Mouse (Mus musculus) intestine, embryonic 16.5 days (tissue): Measurements from ENCODE around the gene Uvrag. TPM values are rescaled to one million over a fixed set of nuclear protein-coding genes. Genes with fewer than 3 reads are reported as not detected.

Experiments used
- ATAC-seq: fragments of 200-750 bp; cut with Nextera tagmentation; 2 replicates; pipeline ENCODE4 v1.8.0; 2017; ENCODE audit warnings: moderate TSS enrichment, moderate library complexity
- H3K27ac ChIP-seq: fragments of 300-500 bp; sonication (generic); 2 replicates; pipeline ENCODE4 v1.5.1; 2014; ENCODE audit warnings: mild to moderate bottlenecking, low read length
- H3K27me3 ChIP-seq: fragments of 300-500 bp; sonication (generic); replicated peaks from 2 replicates; pipeline ENCODE4 v1.6.1; 2014; ENCODE audit warnings: low read length, control low read depth, mixed read lengths; ENCODE audit not compliant: control insufficient read depth, insufficient read depth
- H3K36me3 ChIP-seq: fragments of 300-500 bp; sonication (generic); 2 replicates; pipeline ENCODE4 v1.6.1; 2014; ENCODE audit warnings: low read length, control low read depth; ENCODE audit not compliant: control insufficient read depth, insufficient read depth
- H3K4me1 ChIP-seq: fragments of 300-500 bp; sonication (generic); 2 replicates; pipeline ENCODE4 v1.6.1; 2014; ENCODE audit warnings: low read length, control low read depth, mixed read lengths; ENCODE audit not compliant: control insufficient read depth, insufficient read depth
- H3K4me2 ChIP-seq: fragments of 300-500 bp; sonication (generic); 2 replicates; pipeline ENCODE4 v1.6.1; 2014; ENCODE audit warnings: low read depth, low read length, control low read depth
- H3K4me3 ChIP-seq: fragments of 300-500 bp; sonication (generic); 2 replicates; pipeline ENCODE4 v1.5.1; 2014; ENCODE audit warnings: mild to moderate bottlenecking, low read length
- H3K9ac ChIP-seq: fragments of 300-500 bp; sonication (generic); 2 replicates; pipeline ENCODE4 v1.6.1; 2014; ENCODE audit warnings: low read depth, low read length
- H3K9me3 ChIP-seq: fragments of 300-500 bp; sonication (generic); 2 replicates; pipeline ENCODE4 v1.6.1; 2016; ENCODE audit warnings: low read length, control low read depth; ENCODE audit not compliant: control insufficient read depth
- WGBS: fragments of 180-500 bp; shearing (Covaris S2); extraction: QIAGEN DNeasy Blood & Tissue Kit; methylation state at CpG from one replicate; pipeline ENCODE4 v1.1.7; 2014; 5-methylcytosine and 5-hydroxymethylcytosine counted together
- polyA plus RNA-seq: library from polyadenylated mRNA; unstranded; fragments of >200 nt; fragmentation: Nextera tagmentation; extraction: Ambion mirVana; gene quantifications from 2 replicates; pipeline ENCODE4 v1.2.1, GENCODE M21; 2015

The Uvrag gene
- polyA plus RNA-seq, 1 experiment from 2014 or later = 17.4 TPM

- Histone ChIP-seq H3K27ac (no peak overlapping the region), H3K4me3 (no peak overlapping the region), H3K27me3 (no peaks in the 10 kb centered on the region), H3K4me2 (no peak overlapping the region), H3K36me3 (peaks cover 8% of the 10 kb centered on the region; the same call in 1 of the 2 replicates), H3K9ac (no peak overlapping the region), H3K4me1 (no peaks in the 10 kb centered on the region), H3K9me3 (no peaks in the 10 kb centered on the region)
- no peak for ATAC-seq
- 79% methylated on average over 7 of the region's 7 CpGs for WGBS
These were observed 53.4 kb downstream of the Uvrag start for GRCm38 (mm10) chr7:99087581-99087980.

- H3K27ac ChIP-seq = no peak overlapping the region
- peaks cover 8% of the 10 kb centered on the region; the same call in 1 of the 2 replicates for H3K36me3 ChIP-seq
These were observed 54.1 kb downstream of the Uvrag start for GRCm38 (mm10) chr7:99086646-99087443.

GRCm38 (mm10) chr7:99085249-99085648, 55.7 kb downstream of the Uvrag start:
- H3K4me3 ChIP-seq = no peak overlapping the region
- no peaks in the 10 kb centered on the region for H3K27me3 ChIP-seq
- no peaks in the 10 kb centered on the region for H3K4me1 ChIP-seq
- H3K36me3 ChIP-seq = peaks cover 8% of the 10 kb centered on the region; the same call in 1 of the 2 replicates
- no peak for ATAC-seq
- WGBS = 73% methylated on average over 3 of the region's 3 CpGs
- no peak overlapping the region for H3K27ac ChIP-seq
- H3K9me3 ChIP-seq = no peaks in the 10 kb centered on the region
- H3K9ac ChIP-seq = no peak overlapping the region
- no peak overlapping the region for H3K4me2 ChIP-seq

More at GRCm38 (mm10) chr7:99086646-99087443, 54.1 kb downstream of the Uvrag start:
- H3K4me3 ChIP-seq = no peak overlapping the region
- no peaks in the 10 kb centered on the region for H3K9me3 ChIP-seq
- WGBS = 78% methylated on average over 9 of the region's 9 CpGs
- H3K4me1 ChIP-seq = no peaks in the 10 kb centered on the region
- no peak overlapping the region for H3K4me2 ChIP-seq
- H3K9ac ChIP-seq = no peak overlapping the region
- no peak for ATAC-seq
- no peaks in the 10 kb centered on the region for H3K27me3 ChIP-seq

- Histone ChIP-seq H3K27ac (no peak overlapping the region), H3K9ac (no peak overlapping the region), H3K27me3 (no peaks in the 10 kb centered on the region), H3K4me1 (peaks cover 21% of the 10 kb centered on the region), H3K9me3 (no peaks in the 10 kb centered on the region), H3K4me3 (no peak overlapping the region), H3K36me3 (peaks cover 5% of the 10 kb centered on the region; the same call in 1 of the 2 replicates), H3K4me2 (no peak overlapping the region)
- no peak for ATAC-seq
- WGBS = 35% methylated on average over 4 of the region's 4 CpGs
These were observed 61.4 kb downstream of the Uvrag start for GRCm38 (mm10) chr7:99079522-99079921.

- 77% methylated on average over 6 of the region's 6 CpGs for WGBS
These were observed 62.1 kb downstream of the Uvrag start for GRCm38 (mm10) chr7:99078805-99079204.

GRCm38 (mm10) chr7:99077234-99077633, 63.7 kb downstream of the Uvrag start:
- ATAC-seq = peak; percentile 43
- H3K4me2 ChIP-seq = no peak overlapping the region
- no peaks in the 10 kb centered on the region for H3K9me3 ChIP-seq
- 34% methylated on average over 8 of the region's 8 CpGs for WGBS
- no peaks in the 10 kb centered on the region for H3K27me3 ChIP-seq
- no peak overlapping the region for H3K9ac ChIP-seq
- H3K36me3 ChIP-seq = no peaks in the 10 kb centered on the region
- H3K27ac ChIP-seq = peak overlapping the region; percentile 24; the same call in 1 of the 2 replicates
- H3K4me3 ChIP-seq = no peak overlapping the region
- H3K4me1 ChIP-seq = peaks cover 23% of the 10 kb centered on the region

More at GRCm38 (mm10) chr7:99078805-99079204, 62.1 kb downstream of the Uvrag start:
- peaks cover 23% of the 10 kb centered on the region for H3K4me1 ChIP-seq
- peaks cover 5% of the 10 kb centered on the region; the same call in 1 of the 2 replicates for H3K36me3 ChIP-seq
- H3K9me3 ChIP-seq = no peaks in the 10 kb centered on the region
- no peaks in the 10 kb centered on the region for H3K27me3 ChIP-seq
- H3K9ac ChIP-seq = no peak overlapping the region
- no peak overlapping the region for H3K4me3 ChIP-seq
- H3K4me2 ChIP-seq = no peak overlapping the region
- ATAC-seq = peak; percentile 73
- no peak overlapping the region for H3K27ac ChIP-seq

- Histone ChIP-seq H3K36me3 (no peaks in the 10 kb centered on the region), H3K9me3 (no peaks in the 10 kb centered on the region), H3K4me1 (peaks cover 23% of the 10 kb centered on the region), H3K9ac (no peak overlapping the region), H3K4me3 (no peak overlapping the region), H3K27me3 (no peaks in the 10 kb centered on the region), H3K27ac (no peak overlapping the region), H3K4me2 (no peak overlapping the region)
- ATAC-seq = no peak; the same call in 1 of the 2 replicates
- WGBS = 89% methylated on average over 5 of the region's 5 CpGs
These were observed 65.8 kb downstream of the Uvrag start for GRCm38 (mm10) chr7:99075101-99075500.

GRCm38 (mm10) chr7:99073734-99074372, 67.1 kb downstream of the Uvrag start:
- Histone ChIP-seq H3K9ac (no peak overlapping the region), H3K36me3 (no peaks in the 10 kb centered on the region), H3K4me3 (no peak overlapping the region), H3K27ac (no peak overlapping the region), H3K9me3 (no peaks in the 10 kb centered on the region), H3K4me2 (no peak overlapping the region), H3K4me1 (peaks cover 21% of the 10 kb centered on the region), H3K27me3 (no peaks in the 10 kb centered on the region)
- WGBS = 33% methylated on average over 7 of the region's 7 CpGs
- ATAC-seq = peak; percentile 35; the same call in 1 of the 2 replicates

- H3K4me3 ChIP-seq = no peak overlapping the region
- no peak overlapping the region for H3K4me2 ChIP-seq
- H3K36me3 ChIP-seq = no peaks in the 10 kb centered on the region
- peaks cover 12% of the 10 kb centered on the region for H3K4me1 ChIP-seq
- no peak overlapping the region for H3K27ac ChIP-seq
- H3K9me3 ChIP-seq = no peaks in the 10 kb centered on the region
- no peak overlapping the region for H3K9ac ChIP-seq
- H3K27me3 ChIP-seq = no peaks in the 10 kb centered on the region
- ATAC-seq = no peak
- WGBS = 79% methylated on average over 7 of the region's 7 CpGs
These were observed 73.2 kb downstream of the Uvrag start for GRCm38 (mm10) chr7:99067710-99068109.
